Mouse (Mus musculus) cerebellum, adult 2 months (tissue): ENCODE results near the gene Ifna15. TPM values are rescaled to one million over a fixed set of nuclear protein-coding genes. Genes with fewer than 3 reads are reported as not detected.

ENCODE experiments used
- DNase-seq, 2 experiments: peaks; one replicate each; pipeline ENCODE4 v3.0.0; 2021
- H3K27ac ChIP-seq: fragments of 200-500 bp; 2 replicates; pipeline ENCODE4 v1.5.1; 2012; ENCODE audit warnings: low read length, control low read depth, inconsistent platforms; ENCODE audit not compliant: insufficient read depth
- H3K27me3 ChIP-seq: fragments of 200-500 bp; 2 replicates; pipeline ENCODE4 v1.6.1; 2012; ENCODE audit warnings: inconsistent platforms, mild to moderate bottlenecking, low read length, moderate library complexity; ENCODE audit not compliant: control insufficient read depth, insufficient read depth
- H3K4me1 ChIP-seq: fragments of 200-500 bp; 2 replicates; pipeline ENCODE4 v1.6.1; 2011; ENCODE audit warnings: low read length; ENCODE audit not compliant: control insufficient read depth, insufficient read depth
- H3K4me3 ChIP-seq: fragments of 200-500 bp; replicated peaks from 2 replicates; pipeline ENCODE3; 2011; ENCODE audit warnings: mild to moderate bottlenecking, low read depth, low read length, control low read depth; ENCODE audit not compliant: insufficient read depth
- CTCF ChIP-seq: fragments of 200-500 bp; IDR thresholded peaks from 2 replicates; pipeline ENCODE4 v1.5.1; 2011; ENCODE audit warnings: low read depth, mild to moderate bottlenecking, control low read depth, low read length, moderate library complexity, borderline replicate concordance; ENCODE audit not compliant: insufficient read depth
- POLR2A ChIP-seq: fragments of 200-500 bp; IDR thresholded peaks from 2 replicates; pipeline ENCODE4 v1.6.1; 2011; ENCODE audit warnings: low read length, control low read depth, borderline replicate concordance; ENCODE audit not compliant: insufficient read depth
- WGBS: fragments of 180-500 bp; shearing (Covaris S2); methylation state at CpG from one replicate; pipeline ENCODE4 v1.1.7; 2018; 5-methylcytosine and 5-hydroxymethylcytosine counted together
- polyA plus RNA-seq: library from polyadenylated mRNA; depleted of rRNA; stranded (reverse); fragments of >200 nt; gene quantifications from 2 replicates; pipeline ENCODE4 v1.2.3, GENCODE M21; 2012

The Ifna15 gene
- polyA plus RNA-seq, 1 experiment = not detected

DNA sequence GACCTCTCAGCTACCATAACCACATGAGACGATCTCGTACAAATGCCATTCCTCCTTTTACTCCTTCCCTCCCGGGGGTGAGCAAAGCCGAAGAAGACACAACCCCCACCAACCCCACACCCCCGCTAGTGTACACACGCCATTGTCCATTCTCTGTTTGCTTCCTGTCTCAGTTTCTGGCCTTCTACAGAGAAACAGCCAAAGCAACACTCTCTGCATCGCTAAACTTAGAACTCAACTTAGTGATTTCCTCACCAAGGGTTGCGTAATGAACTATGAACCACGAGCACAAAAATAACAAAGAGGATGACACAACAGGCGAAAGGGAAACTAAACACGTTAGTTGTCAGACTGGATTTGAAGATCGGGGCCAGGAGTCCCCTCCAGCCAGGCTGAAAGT is 20.7 kb downstream of the Ifna15 start:
- Histone ChIP-seq H3K27me3 (no peaks in the 10 kb centered on the region), H3K4me3 (no peak overlapping the region), H3K27ac (no peak overlapping the region), H3K4me1 (0 out of 2 replicates have a peak, but pooled peaks cover 2% of the 10 kb centered on the region)
- TF ChIP-seq POLR2A = no peak
- TF ChIP-seq CTCF = no peak
- 85% methylated on average over 12 of the region's 12 CpGs for WGBS
- DNase-seq = no peak

DNA sequence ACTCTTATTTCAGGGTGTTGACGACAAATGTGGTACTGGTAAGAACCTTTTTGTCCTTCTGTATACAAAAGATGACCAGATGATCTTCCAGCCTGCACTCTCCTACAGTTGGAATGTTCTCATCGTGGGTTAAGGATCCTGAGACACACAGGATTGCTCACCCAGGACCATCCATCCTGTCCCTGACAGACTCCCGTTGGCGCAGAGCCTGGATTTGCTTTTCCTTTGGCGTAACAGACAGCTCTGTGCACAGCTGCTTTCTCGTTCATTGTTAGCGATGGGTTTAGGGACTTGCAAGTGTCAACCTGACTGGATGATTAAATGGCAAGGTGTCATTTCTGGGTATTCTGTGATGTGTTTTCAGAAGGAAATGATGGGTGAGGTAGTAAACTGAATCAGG is 21.4 kb downstream of the Ifna15 start:
- no peak for TF ChIP-seq CTCF
- WGBS = 79% methylated on average over 7 of the region's 7 CpGs

DNA sequence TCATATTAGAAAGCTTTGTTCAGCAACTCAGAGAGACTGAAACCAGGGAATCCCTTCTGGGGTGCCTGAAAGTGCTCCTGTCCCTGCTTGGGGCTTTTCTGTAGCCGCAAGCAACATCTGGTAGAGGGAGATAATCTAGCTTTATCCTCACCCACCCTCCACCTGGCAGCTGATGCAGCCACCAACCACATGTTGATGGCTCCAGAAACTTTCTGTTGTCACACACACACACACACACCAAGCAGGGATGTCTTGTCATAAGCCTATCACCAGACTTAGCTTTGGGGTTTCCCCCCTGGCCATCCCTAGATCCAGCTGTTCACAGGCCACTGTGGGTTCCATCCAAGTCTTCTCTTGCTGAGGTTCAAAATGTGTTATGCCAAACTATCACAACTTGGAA is 22.3 kb downstream of the Ifna15 start:
- WGBS = 89% methylated on average over 1 of the region's 1 CpGs
- no peaks in the 10 kb centered on the region for H3K27me3 ChIP-seq
- no peak overlapping the region for H3K4me3 ChIP-seq
- no peak overlapping the region for H3K27ac ChIP-seq
- H3K4me1 ChIP-seq = 0 out of 2 replicates have a peak, but pooled peaks cover 2% of the 10 kb centered on the region
- TF ChIP-seq CTCF (no peak), POLR2A (no peak)
- no peak for DNase-seq

More for the DNA sequence above, 21.4 kb downstream of the Ifna15 start:
- H3K27me3 ChIP-seq = no peaks in the 10 kb centered on the region
- H3K4me1 ChIP-seq = 0 out of 2 replicates have a peak, but pooled peaks cover 2% of the 10 kb centered on the region
- no peak overlapping the region for H3K4me3 ChIP-seq
- H3K27ac ChIP-seq = no peak overlapping the region
- no peak for DNase-seq

DNA sequence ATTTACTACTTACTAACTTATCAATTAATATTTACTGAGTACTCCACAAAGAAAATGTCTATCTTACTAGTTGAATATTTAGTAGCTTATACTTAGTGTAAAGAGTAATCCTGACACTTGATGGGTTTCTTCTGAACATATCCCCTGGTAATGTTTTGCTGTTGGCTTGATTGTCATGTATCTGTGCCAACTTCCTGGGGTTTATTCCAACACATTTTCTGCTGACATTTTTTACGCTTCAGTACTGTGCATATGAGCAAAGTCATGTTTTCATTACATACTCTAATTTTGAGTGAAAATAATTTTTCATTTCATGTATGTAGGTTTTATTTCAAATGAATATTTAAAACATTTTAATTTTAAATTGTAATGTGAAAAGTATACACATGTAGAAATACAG is 23.1 kb downstream of the Ifna15 start:
- WGBS = 32% methylated on average over 1 of the region's 1 CpGs
- TF ChIP-seq POLR2A (no peak), CTCF (no peak)
- H3K27ac ChIP-seq = no peak overlapping the region
- no peaks in the 10 kb centered on the region for H3K27me3 ChIP-seq
- peak in 1 of 2 experiments; percentile 57 for DNase-seq
- 0 out of 2 replicates have a peak, but pooled peaks cover 2% of the 10 kb centered on the region for H3K4me1 ChIP-seq
- H3K4me3 ChIP-seq = no peak overlapping the region

DNA sequence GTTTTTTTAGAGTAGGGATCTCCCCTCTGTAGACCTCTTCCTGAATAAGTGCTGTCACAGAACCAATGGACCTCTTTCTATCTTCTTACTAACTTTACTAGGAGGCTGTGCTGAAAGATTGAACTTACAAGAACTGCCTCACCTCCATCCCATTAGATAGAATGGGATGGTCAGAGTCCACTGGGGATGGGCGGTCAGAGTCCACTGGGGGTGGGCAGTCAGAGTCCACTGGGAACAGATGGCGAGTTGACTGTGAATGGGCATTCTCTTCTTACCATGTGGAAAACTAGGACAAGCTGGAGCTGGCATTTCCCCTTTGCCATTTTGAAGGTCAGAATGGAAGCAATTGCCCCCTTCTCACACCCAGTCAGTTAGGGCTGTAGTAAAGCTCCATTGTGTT is 24.5 kb downstream of the Ifna15 start:
- 0 out of 2 replicates have a peak, but pooled peaks cover 2% of the 10 kb centered on the region for H3K4me1 ChIP-seq
- H3K27me3 ChIP-seq = no peaks in the 10 kb centered on the region
- WGBS = 81% methylated on average over 2 of the region's 2 CpGs
- H3K27ac ChIP-seq = no peak overlapping the region
- no peak overlapping the region for H3K4me3 ChIP-seq
- no peak for TF ChIP-seq POLR2A
- TF ChIP-seq CTCF = no peak
- no peak for DNase-seq

DNA sequence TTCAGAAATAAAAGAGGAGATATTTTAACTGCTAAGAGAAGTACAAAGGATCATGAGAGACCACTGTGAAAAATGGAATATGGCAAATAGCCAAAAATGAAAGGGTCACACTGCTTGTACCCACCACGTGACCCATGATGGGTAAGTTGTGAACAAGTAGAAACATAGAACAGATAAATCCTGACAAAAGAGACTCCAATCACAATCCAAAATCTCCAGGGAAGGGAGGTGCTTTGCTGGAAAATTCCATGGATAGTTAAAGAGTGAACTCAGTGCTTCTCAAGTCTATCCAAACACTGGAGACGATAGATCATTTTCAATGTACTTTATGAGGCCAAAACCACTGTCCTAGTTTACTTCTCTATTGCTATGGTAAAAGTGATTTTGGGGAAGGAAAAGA is 27.2 kb downstream of the Ifna15 start:
- H3K4me1 ChIP-seq = 0 out of 2 replicates have a peak, but pooled peaks cover 2% of the 10 kb centered on the region
- H3K4me3 ChIP-seq = no peak overlapping the region
- 85% methylated on average over 2 of the region's 2 CpGs for WGBS
- H3K27me3 ChIP-seq = no peaks in the 10 kb centered on the region
- TF ChIP-seq POLR2A = no peak
- TF ChIP-seq CTCF = no peak
- no peak for DNase-seq
- no peak overlapping the region for H3K27ac ChIP-seq

DNA sequence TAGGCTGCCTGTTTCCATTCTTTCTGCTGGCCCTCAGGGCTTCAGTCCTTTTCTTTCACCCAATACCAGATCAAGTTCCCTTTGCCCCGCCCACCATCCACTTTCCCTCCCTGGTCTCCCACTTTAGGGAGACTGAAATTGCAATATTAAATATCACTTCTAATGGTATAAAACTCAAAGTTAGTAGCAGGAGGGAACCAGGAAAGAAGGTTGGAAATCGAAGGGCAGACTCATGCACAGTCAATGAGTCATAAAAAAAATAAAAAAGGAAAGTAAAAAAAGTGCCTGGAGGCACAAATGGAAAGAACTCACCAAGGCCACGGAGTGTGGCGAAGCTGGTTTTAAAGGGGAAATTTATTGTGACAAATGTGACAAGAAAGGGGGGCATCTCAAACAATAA is 27.8 kb downstream of the Ifna15 start:
- Histone ChIP-seq H3K4me1 (no peaks in the 10 kb centered on the region), H3K27me3 (no peaks in the 10 kb centered on the region), H3K4me3 (no peak overlapping the region), H3K27ac (no peak overlapping the region)
- TF ChIP-seq POLR2A = no peak
- TF ChIP-seq CTCF = no peak
- no peak for DNase-seq
- 79% methylated on average over 4 of the region's 4 CpGs for WGBS

DNA sequence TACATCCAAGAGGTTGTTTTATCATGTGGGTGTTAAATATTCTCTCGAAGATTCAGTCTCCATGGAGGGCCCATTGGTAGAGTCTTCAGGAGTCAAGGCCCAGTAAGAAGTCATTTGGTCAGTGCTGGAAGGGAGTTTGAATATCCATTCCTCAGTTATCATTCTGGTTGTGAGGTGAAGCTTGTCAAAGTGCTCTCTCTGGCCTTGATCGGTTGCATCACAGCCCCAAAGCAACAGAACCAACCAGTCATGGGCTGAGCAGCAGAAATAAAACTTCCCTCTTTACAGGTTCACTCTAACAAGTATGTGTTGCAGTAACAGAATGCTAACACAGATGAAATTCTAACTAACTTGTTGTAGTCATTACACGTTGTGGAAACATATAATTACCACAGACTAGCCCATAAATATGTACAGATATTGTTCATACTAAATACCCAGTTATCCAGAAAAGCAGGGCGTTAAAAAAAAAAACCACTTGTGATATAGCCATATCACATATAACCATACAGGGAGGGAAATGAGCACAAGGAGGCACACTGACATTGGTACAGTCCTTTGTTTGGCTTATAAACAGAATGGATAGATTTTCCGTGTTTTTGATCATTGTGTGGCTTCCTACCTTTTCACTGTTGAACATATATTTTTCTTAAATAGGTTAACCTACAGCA is 31.5 kb downstream of the Ifna15 start:
- 90% methylated on average over 5 of the region's 5 CpGs for WGBS
- no peak overlapping the region for H3K27ac ChIP-seq
- DNase-seq = no peak

More for the DNA sequence above, 31.5 kb downstream of the Ifna15 start:
- TF ChIP-seq POLR2A (no peak), CTCF (no peak)
- H3K4me3 ChIP-seq = no peak overlapping the region
- H3K4me1 ChIP-seq = no peaks in the 10 kb centered on the region
- H3K27me3 ChIP-seq = no peaks in the 10 kb centered on the region
